Mouse (Mus musculus): ENCODE data around the gene Kdm6b.

The Kdm6b gene

DNA sequence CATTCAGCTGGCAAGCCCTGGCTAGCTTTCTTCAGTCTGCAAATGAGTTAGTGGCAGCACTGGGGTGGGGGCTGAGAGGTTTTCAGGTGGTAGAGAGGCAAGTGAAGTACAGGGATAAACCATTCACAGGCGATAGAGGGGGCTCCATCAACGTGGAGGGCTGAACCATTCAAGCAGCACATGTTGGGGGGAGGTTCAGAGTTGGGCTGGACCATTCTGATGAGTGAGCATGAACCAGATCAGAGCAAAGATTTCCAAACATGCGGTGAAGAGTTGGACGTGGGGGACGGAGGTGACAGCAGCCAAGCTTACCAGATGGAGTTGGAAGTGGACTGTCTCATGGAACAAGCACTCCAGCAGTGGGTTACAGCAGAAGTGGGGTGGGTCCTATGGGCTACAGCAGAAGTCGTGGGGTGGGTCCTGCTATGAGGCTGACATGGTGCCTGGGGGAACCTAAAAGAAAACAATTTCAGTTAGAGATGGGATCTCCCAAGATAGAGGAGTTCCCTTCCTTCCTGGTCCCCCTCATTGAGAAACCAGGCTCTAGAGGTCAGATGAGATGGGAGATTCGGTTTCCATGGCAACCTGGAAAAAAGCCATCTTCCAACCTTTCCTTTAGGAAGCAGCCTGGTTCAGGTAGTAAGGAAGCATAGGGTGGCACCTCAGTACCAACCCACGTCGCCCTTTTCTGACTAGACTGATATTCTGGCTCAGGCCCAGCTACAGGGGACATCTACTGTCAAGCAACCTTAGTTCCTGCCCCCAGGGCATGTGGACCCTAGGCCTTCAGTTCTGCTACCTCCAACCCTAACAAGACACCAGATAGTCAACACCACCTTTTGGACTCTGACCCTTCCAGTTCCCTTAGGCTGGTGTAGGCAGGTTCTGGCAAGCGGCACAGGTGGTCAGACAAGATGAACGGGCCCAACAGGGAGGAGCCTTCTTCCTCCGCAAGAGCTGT, at the start of gene Kdm6b:
Gene Kdm6b (minus strand): TSS at position 455 of the 961 bp plus-strand sequence.
- peak; percentile 59 to 63 for DNase-seq (ENCODE audit: low spot score in 2 of 2)

DNA sequence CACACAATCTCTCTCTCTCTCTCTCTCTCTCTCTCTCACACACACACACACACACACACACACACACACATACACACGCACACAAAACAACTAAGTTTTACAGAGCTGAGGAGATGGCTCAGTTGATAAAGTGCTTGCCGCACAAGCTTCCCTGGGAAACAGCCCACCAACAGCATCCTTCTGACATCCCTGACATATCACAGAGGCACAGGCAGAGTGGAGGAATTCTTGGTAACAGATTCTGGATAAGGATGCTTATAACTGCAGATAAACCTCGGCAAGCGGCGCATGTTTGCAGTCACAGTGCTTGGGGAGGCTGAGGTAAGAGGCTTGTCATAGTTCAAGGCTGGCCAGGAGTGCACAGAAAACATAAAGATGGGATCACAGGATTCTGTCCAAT, 48.1 kb upstream of the Kdm6b start:
- DNase-seq (ENCODE audit: low spot score in 2 of 2), result no peak

DNA sequence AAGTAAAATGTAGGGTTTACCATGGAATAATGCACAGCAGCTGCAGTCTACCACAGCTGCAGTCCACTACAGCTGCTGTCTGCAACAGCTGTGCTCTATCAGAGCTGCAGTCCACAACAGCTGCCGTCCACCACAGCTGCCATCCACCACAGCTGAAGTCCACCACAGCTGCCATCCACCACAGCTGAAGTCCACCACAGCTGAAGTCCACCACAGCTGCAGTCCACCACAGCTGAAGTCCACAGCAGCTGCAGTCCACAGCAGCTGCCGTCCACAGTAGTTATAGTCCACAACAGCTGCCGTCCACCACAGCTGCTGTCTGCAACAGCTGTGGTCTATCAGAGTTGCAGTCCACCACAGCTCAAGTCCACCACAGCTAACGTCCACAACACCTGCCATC, 46.4 kb upstream of the Kdm6b start:
- no peak for DNase-seq (ENCODE audit: low spot score in 2 of 2)

DNA sequence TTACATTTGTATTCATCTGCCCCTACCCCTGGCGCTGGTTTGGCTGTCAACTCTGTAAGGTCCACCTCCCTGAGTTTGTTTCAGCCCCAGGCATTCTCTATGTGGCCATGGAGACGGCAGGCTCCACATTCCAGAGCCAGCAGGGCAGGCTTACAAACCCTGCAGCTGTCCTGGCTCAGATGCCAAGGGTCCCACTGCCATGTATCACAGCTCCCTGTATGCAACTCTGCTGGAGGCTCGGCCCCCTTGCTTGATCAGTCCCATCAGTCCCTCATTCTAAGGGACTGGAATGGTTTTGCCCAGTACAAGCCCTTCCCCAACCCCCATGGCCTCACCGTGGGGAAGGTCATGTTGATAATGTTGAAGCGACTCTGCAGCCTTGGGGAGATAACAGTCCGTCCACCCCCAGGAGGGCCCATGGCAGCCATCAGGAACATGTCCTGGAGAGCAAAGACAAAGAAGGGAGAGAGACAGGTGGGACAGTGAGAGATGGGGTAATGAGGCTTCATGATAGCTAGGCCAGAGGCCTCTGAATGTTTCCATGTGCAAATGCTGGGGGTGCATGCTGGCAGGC, 43.6 kb upstream of the Kdm6b start:
- no peak for DNase-seq (ENCODE audit: low spot score in 2 of 2)

GRCm38 (mm10) chr11:69452114-69452867, 38.8 kb upstream of the Kdm6b start:
- DNase-seq (ENCODE audit: low spot score in 2 of 2), result no peak

- no peak for DNase-seq (ENCODE audit: low spot score in 2 of 2)
Measured at GRCm38 (mm10) chr11:69447299-69447698, 33.8 kb upstream of the Kdm6b start.

DNA sequence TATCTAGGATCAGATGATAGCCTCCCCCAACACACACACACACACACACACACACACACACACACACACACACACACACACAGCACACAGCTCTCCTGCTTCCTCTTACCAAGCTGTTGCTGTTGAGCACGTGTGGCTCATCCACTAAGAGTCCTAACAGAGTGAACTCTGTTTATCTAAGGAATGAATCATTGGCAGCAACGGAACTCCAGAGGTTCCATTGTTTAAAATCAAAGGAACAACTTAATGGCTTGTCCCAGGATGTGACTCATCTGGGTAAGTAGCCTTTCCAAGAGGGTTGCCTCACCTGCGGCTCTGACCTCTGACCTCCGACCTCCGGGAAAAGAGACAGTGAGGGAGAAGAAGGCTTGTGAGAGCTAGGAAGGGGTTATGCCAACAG, 29.9 kb upstream of the Kdm6b start:
- DNase-seq (ENCODE audit: low spot score in 2 of 2), result no peak

DNA sequence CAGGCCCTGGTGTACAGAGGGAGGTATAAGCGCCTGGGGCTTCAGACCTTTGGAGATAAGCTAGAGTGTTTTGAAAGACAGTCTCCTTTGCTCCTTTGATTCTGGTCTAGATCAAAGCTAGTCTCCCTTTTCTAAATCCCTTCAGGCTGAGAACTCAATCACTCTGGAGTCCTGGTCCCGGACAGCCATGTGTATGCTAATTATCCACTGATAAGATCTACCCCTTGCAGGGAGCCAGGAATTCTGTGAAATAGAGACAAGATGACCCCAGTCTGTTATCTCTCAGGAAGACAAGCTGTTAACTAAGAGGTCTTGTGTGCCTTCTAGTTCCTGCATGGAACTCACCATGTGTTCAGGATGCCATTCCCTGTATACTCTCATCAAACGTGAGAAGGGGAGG, 23.8 kb upstream of the Kdm6b start:
- no peak for DNase-seq (ENCODE audit: low spot score in 2 of 2)

GRCm38 (mm10) chr11:69433189-69433588, 19.7 kb upstream of the Kdm6b start:
- DNase-seq (ENCODE audit: low spot score in 2 of 2), result no peak

DNA sequence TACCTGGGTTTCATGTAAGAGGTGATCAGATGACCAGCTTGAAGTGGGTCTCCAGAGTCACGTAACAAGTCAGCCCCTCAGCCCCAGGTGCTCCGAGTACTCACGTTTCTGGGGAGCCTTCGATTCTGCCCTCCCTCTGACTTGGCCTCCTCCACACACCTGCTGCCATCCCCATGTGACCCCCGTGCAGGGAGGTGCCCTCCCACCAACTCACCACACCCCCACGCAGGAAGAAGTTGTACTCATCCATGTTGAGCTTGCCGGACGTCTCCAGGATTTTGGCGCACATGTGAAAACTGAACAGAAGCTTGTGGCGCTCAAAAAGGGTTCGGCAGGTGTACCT, 19.1 kb upstream of the Kdm6b start:
- DNase-seq (ENCODE audit: low spot score in 2 of 2), result no peak

DNA sequence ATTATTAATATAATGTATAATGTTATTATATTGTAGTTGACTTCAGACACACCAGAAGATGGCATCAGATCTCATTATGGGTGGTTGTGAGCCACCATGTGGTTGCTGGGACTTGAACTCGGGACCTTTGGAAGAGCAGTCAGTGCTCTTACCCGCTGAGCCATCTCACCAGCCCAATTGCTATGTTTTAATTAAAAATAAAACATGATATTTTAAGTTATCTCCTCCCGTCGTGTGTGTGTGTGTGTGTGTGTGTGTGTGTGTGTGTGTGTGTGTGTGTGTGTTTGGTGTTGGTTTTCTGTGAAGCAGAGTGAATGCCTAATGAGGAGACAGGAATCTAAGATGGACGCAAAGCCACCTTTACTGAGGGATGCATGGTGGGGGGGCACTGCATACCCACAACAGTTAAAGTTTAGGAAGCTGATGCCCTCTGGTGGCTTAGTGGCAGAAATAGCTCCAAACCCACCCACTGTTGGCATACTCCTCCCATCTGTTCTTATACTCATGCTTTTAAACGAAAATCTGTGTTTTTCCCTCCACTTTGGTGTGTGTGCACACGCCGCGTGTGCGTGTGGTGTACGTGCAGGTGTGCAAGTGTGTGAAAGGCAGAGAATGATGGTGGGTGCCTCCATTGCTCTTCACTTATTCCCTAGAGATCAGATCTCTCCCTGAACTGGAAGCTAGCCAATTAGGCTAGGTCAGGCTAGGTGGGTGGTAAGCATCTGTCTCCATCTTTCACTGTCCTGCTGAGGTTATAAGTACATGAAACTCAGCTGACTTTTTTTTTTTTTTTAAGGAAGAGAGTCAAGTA, 18.6 kb upstream of the Kdm6b start:
- peak; percentile 62 to 81 for DNase-seq (ENCODE audit: low spot score in 2 of 2)

DNA sequence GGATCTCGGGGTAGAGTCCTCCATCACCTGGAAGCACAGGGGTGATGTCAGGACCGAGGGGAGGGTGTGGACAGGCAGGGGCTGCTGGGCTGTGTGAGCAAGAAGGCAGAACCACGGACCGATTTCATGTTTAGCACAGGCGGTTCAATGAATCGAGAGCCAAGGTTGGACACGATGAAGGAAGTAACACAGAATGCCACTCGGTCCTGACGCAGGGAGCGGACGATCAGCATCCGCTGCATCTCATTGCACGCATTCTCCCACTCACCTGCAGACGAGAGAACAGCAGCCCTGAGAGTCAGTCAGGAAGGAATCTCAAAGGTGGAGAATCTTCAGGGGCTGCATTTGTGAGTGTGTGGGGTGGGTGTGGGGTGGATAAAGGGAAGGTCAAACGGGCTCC, 17.2 kb upstream of the Kdm6b start:
- no peak for DNase-seq (ENCODE audit: low spot score in 2 of 2)

GRCm38 (mm10) chr11:69429313-69429712, 15.8 kb upstream of the Kdm6b start:
- DNase-seq (ENCODE audit: low spot score in 2 of 2), result no peak

- no peak for DNase-seq (ENCODE audit: low spot score in 2 of 2)
Measured at GRCm38 (mm10) chr11:69428751-69429150, 15.3 kb upstream of the Kdm6b start.

DNA sequence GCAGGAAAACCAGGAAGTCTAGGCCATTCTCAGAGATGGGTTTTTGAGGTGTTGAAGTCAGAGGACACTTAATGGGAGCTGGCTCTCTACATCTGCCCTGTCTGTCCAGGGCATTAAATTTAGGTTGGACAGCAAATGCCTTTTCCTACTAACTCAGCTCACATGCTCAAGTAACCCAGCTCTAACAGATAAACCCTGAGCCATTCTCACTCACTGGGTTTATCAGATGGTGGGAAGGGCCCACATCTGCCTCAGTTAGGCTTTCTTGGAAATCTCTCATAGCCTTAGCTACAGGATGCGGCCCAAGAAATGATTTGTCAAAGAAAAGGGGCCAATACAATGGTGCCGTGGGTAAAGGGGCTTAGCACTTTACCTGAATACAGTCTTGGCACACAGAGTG, 12.8 kb upstream of the Kdm6b start:
- DNase-seq (ENCODE audit: low spot score in 2 of 2), result no peak

DNA sequence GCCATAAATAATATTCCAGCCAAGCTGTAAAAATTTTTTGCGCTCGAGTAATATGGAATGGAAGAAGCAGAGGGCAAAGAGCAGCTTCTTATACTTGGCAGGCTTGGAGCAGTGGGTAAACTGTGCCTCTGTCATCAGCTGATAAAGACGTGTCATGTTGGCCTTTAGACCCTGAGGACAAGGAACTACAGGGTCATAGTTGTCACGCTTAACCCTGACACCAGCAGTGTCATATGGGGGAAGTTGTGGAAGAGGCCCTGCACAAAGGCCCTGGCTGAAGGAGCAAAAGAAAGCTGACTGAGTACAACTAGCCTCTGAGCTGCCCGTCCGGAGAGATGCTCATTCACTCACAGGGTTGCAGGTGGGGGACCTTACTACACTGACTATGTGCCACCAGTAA, 10.4 kb upstream of the Kdm6b start:
- no peak for DNase-seq (ENCODE audit: low spot score in 2 of 2)

DNA sequence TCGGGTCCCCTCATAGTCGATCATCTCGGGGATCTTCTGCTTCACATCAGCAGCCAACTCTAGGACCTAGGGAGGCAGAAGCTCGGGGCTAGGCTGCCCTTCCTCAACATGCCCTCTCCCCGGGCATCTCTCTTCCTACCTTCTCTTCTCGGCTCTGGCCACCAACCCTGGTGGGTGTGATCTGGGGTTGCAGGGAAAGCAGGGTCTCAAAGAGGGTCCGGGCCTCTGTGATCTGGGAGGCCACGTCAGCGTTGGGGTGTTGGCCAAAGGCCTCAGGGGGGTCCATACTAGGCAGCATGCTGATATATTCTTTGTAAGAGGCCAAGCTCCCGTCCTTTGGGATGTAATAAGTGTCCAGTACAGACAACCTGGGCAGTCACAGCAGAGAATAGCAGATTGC, 9.4 kb upstream of the Kdm6b start:
- DNase-seq (ENCODE audit: low spot score in 2 of 2), result no peak

DNA sequence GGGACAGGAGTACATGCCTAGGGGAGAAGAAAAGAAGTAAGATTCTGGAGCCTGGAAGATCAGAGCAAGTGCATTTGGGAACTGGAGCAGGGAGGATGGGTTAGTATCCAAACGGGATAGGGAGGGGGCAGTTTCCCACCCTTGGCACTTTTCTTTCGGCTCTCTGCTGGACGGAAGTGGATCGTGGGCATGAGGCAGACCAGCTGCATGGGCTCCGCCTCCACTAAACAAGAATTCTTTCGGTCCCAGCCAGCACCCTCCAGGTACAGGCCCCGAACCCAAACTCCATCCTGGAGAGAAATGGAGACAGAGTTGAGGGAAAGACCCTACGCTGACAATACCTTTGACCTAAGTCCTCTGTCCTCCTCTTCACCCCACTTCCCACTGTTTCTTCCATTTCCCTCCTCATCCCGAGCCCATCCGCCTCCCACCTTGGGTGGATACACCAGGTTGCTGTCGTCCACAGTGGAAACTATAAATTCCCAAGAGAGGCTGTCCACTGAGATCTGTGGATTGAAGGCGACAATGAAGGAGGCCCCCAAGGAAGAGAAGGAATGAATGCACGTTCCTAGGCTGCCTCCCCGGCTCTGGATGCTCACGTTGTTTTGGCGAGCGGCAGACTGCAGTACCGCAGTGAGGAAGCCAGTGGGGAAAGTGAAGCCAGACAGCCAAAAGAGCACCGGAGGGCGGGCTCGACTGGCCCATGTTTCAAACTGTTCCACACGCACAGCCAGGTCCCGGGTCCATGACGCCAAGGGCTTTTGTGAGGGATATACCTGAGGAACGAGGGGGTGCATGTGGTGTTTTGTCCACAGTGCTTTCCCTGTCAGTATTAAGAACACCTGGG, 7.9 kb upstream of the Kdm6b start:
- DNase-seq (ENCODE audit: low spot score in 2 of 2), result no peak

DNA sequence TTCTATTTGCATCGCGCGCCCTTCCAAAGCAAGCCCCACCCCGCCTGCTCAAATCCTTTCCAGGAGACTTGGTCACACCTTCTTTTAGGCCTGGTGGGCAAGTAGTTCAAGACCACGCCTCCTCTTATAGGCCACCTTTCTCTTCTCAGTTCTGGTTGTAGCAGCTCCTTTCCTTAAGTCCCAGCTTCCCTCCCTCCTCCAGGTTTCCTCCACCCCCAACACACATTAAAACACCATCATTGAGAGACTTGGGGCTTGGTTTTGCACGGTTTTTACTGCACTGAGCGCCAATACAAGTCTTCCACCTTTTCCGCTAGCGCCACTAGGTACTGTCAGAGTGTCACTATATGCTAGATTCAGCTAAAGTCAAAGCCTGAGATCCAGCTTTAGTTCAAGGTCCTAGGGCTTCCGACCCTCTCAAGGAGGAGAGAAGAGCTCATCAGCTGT, 7.1 kb upstream of the Kdm6b start:
- DNase-seq (ENCODE audit: low spot score in 2 of 2), result no peak

DNA sequence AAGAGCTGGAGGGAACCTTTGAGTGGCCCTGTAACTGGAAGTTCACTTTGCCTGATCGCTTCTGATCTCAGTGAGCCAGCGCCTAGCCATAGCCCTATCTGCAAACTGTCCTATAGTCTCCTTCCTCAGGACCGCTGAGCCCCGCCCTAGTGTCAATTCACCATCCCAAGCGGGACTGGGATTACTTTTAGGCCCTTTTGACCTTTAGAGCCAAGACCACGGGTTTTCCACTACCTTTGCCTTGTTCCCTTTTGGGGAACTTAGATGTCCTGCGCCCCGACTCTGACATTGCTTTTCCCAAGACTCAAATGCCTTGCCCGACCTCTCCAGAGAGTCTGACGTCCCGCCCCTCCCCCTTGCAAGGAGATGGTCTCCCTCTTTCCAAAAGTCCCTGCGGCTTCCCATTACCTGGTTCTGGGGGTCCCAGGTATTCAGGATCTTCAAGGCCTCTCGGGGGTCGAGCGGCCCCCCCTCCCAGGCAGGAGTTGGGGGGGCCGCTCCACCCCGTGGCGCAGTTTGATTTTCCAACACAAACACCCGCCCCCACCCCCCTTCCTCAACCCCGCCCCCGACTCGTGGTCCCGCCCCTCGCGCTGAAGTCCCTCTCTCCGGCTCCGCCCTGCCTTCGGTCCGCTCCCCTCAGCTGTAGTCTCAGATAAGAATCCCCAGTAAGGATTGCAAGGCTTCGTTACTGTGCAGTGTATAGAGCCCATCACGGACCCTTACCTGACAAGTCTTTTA, 6.5 kb upstream of the Kdm6b start:
- DNase-seq (ENCODE audit: low spot score in 2 of 2), result peak in 1 of 2 experiments; percentile 62
